Mouse (Mus musculus): Measurements from ENCODE around the gene Lhfp. TPM values are rescaled to one million over a fixed set of nuclear protein-coding genes. Genes with fewer than 3 reads are reported as not detected.

The Lhfp gene
- polyA plus RNA-seq, 2 experiments: 2.6 to 2.7 TPM

DNA sequence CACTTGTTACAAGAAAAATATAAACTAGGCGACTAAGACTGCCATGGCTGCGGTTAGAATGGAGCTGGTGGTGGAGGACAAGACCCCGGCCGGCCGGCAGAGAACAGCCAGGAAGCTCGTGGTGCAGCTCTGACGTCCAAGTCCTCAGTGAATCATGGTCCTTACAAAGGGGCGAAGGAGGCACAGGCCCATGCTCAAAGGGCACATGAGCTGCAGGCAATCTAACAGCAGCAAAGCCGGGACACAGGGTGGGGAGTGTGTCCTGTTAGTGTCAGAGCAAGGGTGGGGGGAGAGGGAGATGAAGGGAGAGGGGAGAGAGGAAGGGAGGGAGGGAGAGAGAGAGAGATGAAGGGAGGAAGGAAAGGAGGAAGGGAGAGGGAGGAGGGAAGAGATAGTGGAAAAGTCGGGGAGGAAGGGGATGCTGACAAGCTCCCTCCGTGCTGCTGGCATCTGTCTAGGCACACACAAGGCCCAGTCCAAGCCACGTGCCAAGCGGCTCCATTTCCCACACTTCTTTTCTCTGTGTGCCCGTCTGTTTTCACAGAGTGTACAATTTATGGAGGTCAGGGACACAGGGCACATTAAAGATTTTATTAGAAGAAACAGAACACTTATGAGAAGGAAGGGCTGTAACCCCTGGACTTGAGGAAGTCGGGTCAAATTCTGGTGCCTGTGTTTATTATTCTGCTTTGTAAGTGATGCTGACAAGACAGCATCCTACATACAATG is 42.1 kb upstream of the Lhfp start:
- no peak for ATAC-seq (ENCODE audit: insufficient read depth)
- 64% methylated on average over 15 of the region's 15 CpGs for WGBS (ENCODE audit: insufficient replicate concordance)

DNA sequence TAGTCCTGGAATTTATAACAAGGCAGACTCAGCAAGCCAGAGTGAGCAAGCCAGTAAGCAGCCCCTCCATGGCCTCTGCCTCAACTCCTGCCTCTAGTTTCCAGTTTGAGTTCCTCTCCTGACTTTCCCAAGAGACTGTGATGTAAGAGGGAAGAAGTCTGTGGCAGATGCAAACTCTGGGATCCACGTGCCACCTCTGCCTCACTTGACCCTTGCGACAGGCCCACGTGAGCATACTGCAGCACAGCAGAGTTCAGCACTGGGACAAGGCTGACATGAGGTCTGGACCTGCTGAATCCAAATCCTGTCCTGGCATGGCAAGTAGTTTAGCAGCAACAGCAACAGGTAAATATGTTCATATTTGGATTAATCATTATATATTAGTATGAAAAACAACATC is 41.3 kb upstream of the Lhfp start:
- H3K4me1 ChIP-seq (replicated peaks; ENCODE audit: control insufficient read depth in 2 of 2, insufficient read depth in 2 of 2, low read length in 1 of 2): no peaks in the 10 kb centered on the region
- DNase-seq (ENCODE audit: low read depth in 3 of 3, low spot score in 3 of 3): no peak
- H3K27me3 ChIP-seq (ENCODE audit: control insufficient read depth, insufficient read depth, low read length): no peaks in the 10 kb centered on the region
- TF ChIP-seq CTCF (IDR thresholded peaks at IDR 0.05; ENCODE audit: low read depth) (no peak), EP300 (IDR thresholded peaks at IDR 0.05; ENCODE audit: low read depth) (no peak)
- H3K9ac ChIP-seq (replicated peaks): no peak overlapping the region
- no peak for ATAC-seq (ENCODE audit: insufficient read depth)
- H3K9me3 ChIP-seq (ENCODE audit: control insufficient read depth, low read length): no peaks in the 10 kb centered on the region
- no peaks in the 10 kb centered on the region for H3K36me3 ChIP-seq (replicated peaks; ENCODE audit: control insufficient read depth, insufficient read depth, low read depth)
- WGBS (ENCODE audit: insufficient replicate concordance): 70% methylated on average over 3 of the region's 3 CpGs
- H3K27ac ChIP-seq: no peak overlapping the region
- H3K4me2 ChIP-seq (ENCODE audit: low read depth): no peak overlapping the region
- H3K4me3 ChIP-seq (ENCODE audit: insufficient read depth in 1 of 2, low read depth in 2 of 2, low read length in 2 of 2): no peak overlapping the region

More for the DNA sequence above, 42.1 kb upstream of the Lhfp start:
- Histone ChIP-seq H3K27me3 (ENCODE audit: control insufficient read depth, insufficient read depth, low read length) (no peaks in the 10 kb centered on the region), H3K9ac (replicated peaks) (no peak overlapping the region), H3K4me1 (replicated peaks; ENCODE audit: control insufficient read depth in 2 of 2, insufficient read depth in 2 of 2, low read length in 1 of 2) (no peaks in the 10 kb centered on the region), H3K9me3 (ENCODE audit: control insufficient read depth, low read length) (no peaks in the 10 kb centered on the region), H3K36me3 (replicated peaks; ENCODE audit: control insufficient read depth, insufficient read depth, low read depth) (no peaks in the 10 kb centered on the region), H3K4me3 (ENCODE audit: insufficient read depth in 1 of 2, low read depth in 2 of 2, low read length in 2 of 2) (no peak overlapping the region), H3K4me2 (ENCODE audit: low read depth) (no peak overlapping the region), H3K27ac (no peak overlapping the region)
- TF ChIP-seq CTCF (IDR thresholded peaks at IDR 0.05; ENCODE audit: low read depth): no peak
- no peak for TF ChIP-seq EP300 (IDR thresholded peaks at IDR 0.05; ENCODE audit: low read depth)
- DNase-seq (ENCODE audit: low read depth in 3 of 3, low spot score in 3 of 3): no peak

DNA sequence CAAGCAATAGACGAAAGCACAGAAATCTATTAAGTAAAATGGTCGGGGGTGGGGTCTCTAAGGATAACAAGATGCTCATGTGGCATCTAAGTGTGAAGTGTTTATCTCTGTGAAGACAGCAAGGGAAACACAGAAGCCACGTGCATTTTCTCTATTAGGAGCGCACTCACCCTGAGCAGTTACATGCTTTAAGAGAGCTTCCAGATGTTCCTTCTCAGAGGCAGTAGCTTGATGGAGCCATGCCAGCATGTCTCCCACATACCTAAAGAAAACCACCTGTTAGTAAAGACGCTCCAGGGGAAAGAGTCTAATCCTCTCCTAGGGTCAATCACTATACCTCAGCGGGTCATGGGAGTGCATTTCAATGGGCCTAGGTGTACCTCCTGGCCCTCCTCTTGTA is 39.3 kb upstream of the Lhfp start:
- Histone ChIP-seq H3K4me3 (ENCODE audit: insufficient read depth in 1 of 2, low read depth in 2 of 2, low read length in 2 of 2) (no peak overlapping the region), H3K27ac (no peak overlapping the region), H3K4me1 (replicated peaks; ENCODE audit: control insufficient read depth in 2 of 2, insufficient read depth in 2 of 2, low read length in 1 of 2) (no peaks in the 10 kb centered on the region), H3K9me3 (ENCODE audit: control insufficient read depth, low read length) (no peaks in the 10 kb centered on the region), H3K9ac (replicated peaks) (no peak overlapping the region), H3K4me2 (ENCODE audit: low read depth) (no peak overlapping the region), H3K36me3 (replicated peaks; ENCODE audit: control insufficient read depth, insufficient read depth, low read depth) (no peaks in the 10 kb centered on the region), H3K27me3 (ENCODE audit: control insufficient read depth, insufficient read depth, low read length) (no peaks in the 10 kb centered on the region)
- no peak for TF ChIP-seq EP300 (IDR thresholded peaks at IDR 0.05; ENCODE audit: low read depth)
- TF ChIP-seq CTCF (IDR thresholded peaks at IDR 0.05; ENCODE audit: low read depth): no peak
- ATAC-seq (ENCODE audit: insufficient read depth) (no peak), DNase-seq (ENCODE audit: low read depth in 3 of 3, low spot score in 3 of 3) (no peak)
- WGBS (ENCODE audit: insufficient replicate concordance): 67% methylated on average over 6 of the region's 6 CpGs

DNA sequence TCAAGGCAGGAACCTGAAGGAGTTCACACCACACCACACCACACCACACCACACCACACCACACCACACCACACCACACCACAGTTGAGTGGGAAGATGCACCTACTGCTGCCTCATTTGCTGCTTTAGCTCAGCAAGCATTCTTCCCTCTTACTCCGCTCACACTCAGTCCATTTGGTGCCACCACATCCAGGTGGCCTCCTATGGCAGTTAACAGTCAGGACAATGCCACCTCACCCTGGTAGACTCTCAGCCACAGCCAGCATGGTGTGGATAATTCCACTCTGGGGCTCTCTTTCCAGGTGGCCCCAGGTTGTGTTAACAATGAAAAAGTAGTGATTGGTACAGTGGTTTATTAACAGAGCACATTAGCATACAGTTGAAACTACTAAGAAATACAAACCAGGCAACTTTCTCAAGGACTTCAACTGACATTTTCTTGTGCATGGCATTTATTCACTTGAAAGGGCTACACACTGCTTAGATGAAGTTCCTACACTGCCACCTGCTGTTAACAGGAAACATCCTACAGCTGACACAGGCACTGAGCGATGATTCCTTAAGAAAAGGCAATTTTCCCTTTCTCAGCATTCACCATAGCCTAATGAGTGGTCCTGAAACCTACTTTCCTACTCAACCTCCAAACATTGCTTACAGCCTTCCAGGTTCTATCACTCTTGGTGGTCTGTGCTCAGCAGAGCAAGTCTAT is 36.8 kb upstream of the Lhfp start:
- TF ChIP-seq EP300 (IDR thresholded peaks at IDR 0.05; ENCODE audit: low read depth) (no peak), CTCF (IDR thresholded peaks at IDR 0.05; ENCODE audit: low read depth) (peak; percentile 38; the same call in 1 of the 2 replicates)
- H3K4me3 ChIP-seq (ENCODE audit: insufficient read depth in 1 of 2, low read depth in 2 of 2, low read length in 2 of 2): no peak overlapping the region
- WGBS (ENCODE audit: insufficient replicate concordance): 58% methylated on average over 2 of the region's 2 CpGs
- DNase-seq (ENCODE audit: low read depth in 3 of 3, low spot score in 3 of 3): peak in 1 of 3 experiments; percentile 12
- no peaks in the 10 kb centered on the region for H3K9me3 ChIP-seq (ENCODE audit: control insufficient read depth, low read length)
- H3K9ac ChIP-seq (replicated peaks): no peak overlapping the region
- no peaks in the 10 kb centered on the region for H3K4me1 ChIP-seq (replicated peaks; ENCODE audit: control insufficient read depth in 2 of 2, insufficient read depth in 2 of 2, low read length in 1 of 2)
- no peak overlapping the region for H3K27ac ChIP-seq
- H3K4me2 ChIP-seq (ENCODE audit: low read depth): no peak overlapping the region
- ATAC-seq (ENCODE audit: insufficient read depth): no peak
- H3K27me3 ChIP-seq (ENCODE audit: control insufficient read depth, insufficient read depth, low read length): no peaks in the 10 kb centered on the region
- H3K36me3 ChIP-seq (replicated peaks; ENCODE audit: control insufficient read depth, insufficient read depth, low read depth): no peaks in the 10 kb centered on the region

DNA sequence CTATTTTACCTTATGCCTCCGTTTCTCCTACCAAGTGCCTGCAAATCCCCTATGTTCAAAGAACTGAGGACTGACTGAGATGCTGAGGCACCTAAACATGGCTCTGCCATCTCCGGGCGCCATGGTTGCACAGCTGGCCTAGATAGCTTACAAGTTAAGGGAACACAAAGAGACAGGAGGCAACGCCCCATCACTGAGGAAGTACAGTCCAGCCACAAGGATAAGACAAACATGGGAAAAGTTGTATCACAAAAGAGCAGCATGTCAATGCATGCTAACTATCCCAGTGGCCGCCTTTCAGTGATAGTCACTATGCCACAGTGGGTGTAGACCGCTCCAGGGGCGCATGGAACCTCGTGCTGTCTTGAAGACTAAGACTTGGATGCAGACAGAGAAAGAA is 33.9 kb upstream of the Lhfp start:
- 74% methylated on average over 8 of the region's 8 CpGs for WGBS (ENCODE audit: insufficient replicate concordance)
- no peaks in the 10 kb centered on the region for H3K4me1 ChIP-seq (replicated peaks; ENCODE audit: control insufficient read depth in 2 of 2, insufficient read depth in 2 of 2, low read length in 1 of 2)
- DNase-seq (ENCODE audit: low read depth in 3 of 3, low spot score in 3 of 3) (no peak), ATAC-seq (ENCODE audit: insufficient read depth) (no peak)
- TF ChIP-seq EP300 (IDR thresholded peaks at IDR 0.05; ENCODE audit: low read depth): no peak
- TF ChIP-seq CTCF (IDR thresholded peaks at IDR 0.05; ENCODE audit: low read depth): no peak
- no peak overlapping the region for H3K4me2 ChIP-seq (ENCODE audit: low read depth)
- H3K36me3 ChIP-seq (replicated peaks; ENCODE audit: control insufficient read depth, insufficient read depth, low read depth): no peaks in the 10 kb centered on the region; the same call in 1 of the 2 replicates
- H3K27me3 ChIP-seq (ENCODE audit: control insufficient read depth, insufficient read depth, low read length): no peaks in the 10 kb centered on the region
- H3K9me3 ChIP-seq (ENCODE audit: control insufficient read depth, low read length): no peaks in the 10 kb centered on the region
- no peak overlapping the region for H3K4me3 ChIP-seq (ENCODE audit: insufficient read depth in 1 of 2, low read depth in 2 of 2, low read length in 2 of 2)
- H3K27ac ChIP-seq: no peak overlapping the region
- no peak overlapping the region for H3K9ac ChIP-seq (replicated peaks)
